Mouse (Mus musculus): ENCODE measurements around the gene Pcsk2. TPM values are rescaled to one million over a fixed set of nuclear protein-coding genes. Genes with fewer than 3 reads are reported as not detected.

The Pcsk2 gene
- total RNA-seq, 1 experiment: 0.27 TPM

DNA sequence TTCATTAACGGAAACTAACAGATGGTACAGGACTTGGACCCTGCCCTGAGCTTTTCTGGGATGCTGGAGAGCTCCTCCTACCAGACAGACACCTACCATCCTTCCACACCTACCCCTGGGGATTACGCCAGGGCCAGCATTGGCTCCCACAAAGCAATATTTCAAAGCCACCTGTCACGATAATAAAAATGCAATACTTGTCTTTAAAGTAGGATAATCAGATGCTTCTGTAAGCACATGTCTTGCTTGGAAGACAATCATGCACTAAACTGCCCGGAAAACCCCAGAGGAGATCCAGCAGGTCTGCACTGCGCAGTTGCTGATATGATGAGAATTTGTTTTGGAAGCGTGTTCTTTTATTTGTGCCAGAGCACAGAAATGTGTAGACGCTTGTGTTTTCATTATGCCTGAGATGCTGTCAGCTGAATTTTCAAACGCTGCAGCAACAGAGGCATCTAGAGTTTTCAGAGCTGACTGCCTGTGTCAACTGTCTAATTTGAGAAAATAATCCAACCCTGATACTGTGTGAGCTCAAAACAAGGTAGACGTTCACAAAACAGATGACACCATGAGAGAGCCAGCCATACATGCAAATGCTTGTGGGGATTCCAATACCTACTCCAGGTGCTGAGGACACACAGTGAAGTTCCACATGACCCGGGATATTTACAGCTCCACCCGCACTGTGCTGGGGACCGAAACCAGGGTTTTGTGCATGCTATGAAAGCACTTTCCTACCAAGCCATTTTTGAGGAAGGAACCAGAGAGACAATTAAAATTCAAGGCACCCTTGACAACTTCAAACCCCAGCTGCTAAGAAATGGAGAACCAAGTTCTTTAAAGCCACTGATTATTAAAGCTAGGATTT, 305.6 kb downstream of the Pcsk2 start:
- TF ChIP-seq ZNF384 (IDR thresholded peaks at IDR 0.05; ENCODE audit: low read depth, low read length) (no peak), MAFK (IDR thresholded peaks at IDR 0.05; ENCODE audit: insufficient read depth, low read depth, low read length) (no peak), CHD2 (IDR thresholded peaks at IDR 0.05; ENCODE audit: low read depth, low read length) (no peak), ZC3H11A (IDR thresholded peaks at IDR 0.05; ENCODE audit: borderline replicate concordance, low read depth, low read length) (no peak), HCFC1 (IDR thresholded peaks at IDR 0.05; ENCODE audit: borderline replicate concordance, insufficient read depth, low read length) (no peak)
- no peaks in the 10 kb centered on the region for H3K4me1 ChIP-seq (ENCODE audit: control insufficient read depth in 2 of 2, insufficient read depth in 2 of 2, low read length in 2 of 2, poor library complexity in 1 of 2)
- no peak overlapping the region for H3K27ac ChIP-seq (ENCODE audit: insufficient read depth, low read depth, low read length, poor library complexity, severe bottlenecking)
- no peaks in the 10 kb centered on the region for H3K9me3 ChIP-seq (ENCODE audit: control insufficient read depth, insufficient read depth, low read depth, low read length)
- H3K4me3 ChIP-seq (ENCODE audit: insufficient read depth in 1 of 2, low read depth in 1 of 2, low read length in 2 of 2, poor library complexity in 1 of 2, severe bottlenecking in 1 of 2): no peak overlapping the region
- in situ Hi-C loops (cut with MboI; ENCODE audit: low sequenced_read_pairs in 2 of 2, unreplicated experiment in 2 of 2): no loop called here
- no peaks in the 10 kb centered on the region for H3K36me3 ChIP-seq (ENCODE audit: control insufficient read depth, insufficient read depth, low read length, poor library complexity, severe bottlenecking)
- no peak for DNase-seq (ENCODE audit: low read depth, low spot score)
- no peak overlapping the region for H3K9ac ChIP-seq (ENCODE audit: insufficient read depth, low read depth, low read length, poor library complexity, severe bottlenecking)

DNA sequence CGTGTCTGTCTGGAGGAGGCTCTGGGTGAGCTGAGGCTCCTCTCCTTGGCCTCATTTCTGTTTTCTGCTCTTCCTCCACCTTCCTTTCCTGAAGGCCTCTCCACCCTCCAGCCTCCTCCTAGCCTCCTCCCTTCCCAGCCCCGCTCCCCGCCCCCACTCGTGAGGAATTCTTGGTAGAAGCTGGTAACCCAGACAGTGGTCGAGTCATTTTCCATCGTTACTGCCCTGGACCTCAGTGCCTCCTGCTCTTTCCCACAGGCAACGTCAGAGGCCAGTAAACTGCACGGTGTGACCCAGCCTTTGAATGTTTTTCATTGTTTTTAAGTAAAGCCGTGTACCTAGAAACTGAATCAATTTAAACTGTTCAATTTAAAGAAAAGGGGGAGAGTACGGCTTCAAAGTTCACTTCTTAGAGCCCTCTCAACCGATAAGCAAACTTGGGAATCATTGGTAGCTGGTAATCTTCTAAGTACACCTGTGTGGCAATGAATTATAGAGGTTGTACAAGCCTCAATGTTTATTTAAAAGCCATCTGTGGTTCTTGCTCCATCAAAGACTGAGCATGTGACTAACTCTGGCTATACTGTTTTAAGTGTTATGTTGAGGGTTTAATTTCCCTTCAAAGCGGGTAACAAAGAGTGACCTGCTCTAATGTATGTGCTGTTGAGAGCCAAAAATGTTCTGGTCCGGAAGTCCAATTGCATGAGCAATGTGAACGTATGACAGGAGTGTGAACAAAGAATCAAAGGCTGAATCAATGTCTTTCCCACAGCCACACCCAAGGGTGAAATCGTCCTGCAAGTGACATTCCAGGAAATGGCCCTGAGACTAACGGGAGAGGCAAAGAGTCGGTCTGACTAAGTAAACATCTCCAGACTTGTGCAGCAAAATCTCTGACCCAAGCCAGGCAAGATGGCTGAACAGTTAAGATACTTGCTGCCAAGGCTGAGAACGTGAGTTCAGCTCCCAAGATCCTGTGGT, 306.6 kb downstream of the Pcsk2 start:
- in situ Hi-C loops (cut with MboI; ENCODE audit: low sequenced_read_pairs in 2 of 2, unreplicated experiment in 2 of 2): no loop called here
- Histone ChIP-seq H3K9ac (ENCODE audit: insufficient read depth, low read depth, low read length, poor library complexity, severe bottlenecking) (no peak overlapping the region), H3K27ac (ENCODE audit: insufficient read depth, low read depth, low read length, poor library complexity, severe bottlenecking) (no peak overlapping the region), H3K4me3 (ENCODE audit: insufficient read depth in 1 of 2, low read depth in 1 of 2, low read length in 2 of 2, poor library complexity in 1 of 2, severe bottlenecking in 1 of 2) (no peak overlapping the region), H3K36me3 (ENCODE audit: control insufficient read depth, insufficient read depth, low read length, poor library complexity, severe bottlenecking) (no peaks in the 10 kb centered on the region), H3K9me3 (ENCODE audit: control insufficient read depth, insufficient read depth, low read depth, low read length) (no peaks in the 10 kb centered on the region), H3K4me1 (ENCODE audit: control insufficient read depth in 2 of 2, insufficient read depth in 2 of 2, low read length in 2 of 2, poor library complexity in 1 of 2) (no peaks in the 10 kb centered on the region)
- DNase-seq (ENCODE audit: low read depth, low spot score): no peak
- TF ChIP-seq CHD2 (IDR thresholded peaks at IDR 0.05; ENCODE audit: low read depth, low read length): no peak
- TF ChIP-seq HCFC1 (IDR thresholded peaks at IDR 0.05; ENCODE audit: borderline replicate concordance, insufficient read depth, low read length): no peak
- no peak for TF ChIP-seq MAFK (IDR thresholded peaks at IDR 0.05; ENCODE audit: insufficient read depth, low read depth, low read length)
- TF ChIP-seq ZC3H11A (IDR thresholded peaks at IDR 0.05; ENCODE audit: borderline replicate concordance, low read depth, low read length): no peak
- no peak for TF ChIP-seq ZNF384 (IDR thresholded peaks at IDR 0.05; ENCODE audit: low read depth, low read length)

DNA sequence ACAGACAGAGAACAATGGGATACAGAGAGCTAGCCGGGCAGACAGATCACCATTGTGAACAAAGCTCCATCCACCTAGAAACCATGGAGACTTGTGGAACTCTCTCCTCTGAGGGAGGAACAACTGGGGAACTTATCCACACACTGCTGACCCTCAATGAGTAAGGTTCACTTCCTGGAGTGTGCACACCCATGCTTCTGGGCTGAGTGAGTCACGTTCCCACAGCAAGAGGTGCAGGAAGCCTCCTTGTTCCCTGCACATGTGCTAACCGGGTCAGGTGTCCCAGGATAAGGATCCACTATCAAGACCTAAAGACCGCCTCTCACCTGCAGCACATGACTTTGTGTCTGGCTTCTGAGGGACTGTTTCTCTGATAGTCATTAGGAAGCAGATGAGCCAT, 307.5 kb downstream of the Pcsk2 start:
- no peaks in the 10 kb centered on the region for H3K9me3 ChIP-seq (ENCODE audit: control insufficient read depth, insufficient read depth, low read depth, low read length)
- H3K4me1 ChIP-seq (ENCODE audit: control insufficient read depth in 2 of 2, insufficient read depth in 2 of 2, low read length in 2 of 2, poor library complexity in 1 of 2): no peaks in the 10 kb centered on the region
- no peaks in the 10 kb centered on the region for H3K36me3 ChIP-seq (ENCODE audit: control insufficient read depth, insufficient read depth, low read length, poor library complexity, severe bottlenecking)
- in situ Hi-C loops (cut with MboI; ENCODE audit: low sequenced_read_pairs in 2 of 2, unreplicated experiment in 2 of 2): no loop called here
- no peak overlapping the region for H3K9ac ChIP-seq (ENCODE audit: insufficient read depth, low read depth, low read length, poor library complexity, severe bottlenecking)
- H3K4me3 ChIP-seq (ENCODE audit: insufficient read depth in 1 of 2, low read depth in 1 of 2, low read length in 2 of 2, poor library complexity in 1 of 2, severe bottlenecking in 1 of 2): no peak overlapping the region
- DNase-seq (ENCODE audit: low read depth, low spot score): no peak
- TF ChIP-seq HCFC1 (IDR thresholded peaks at IDR 0.05; ENCODE audit: borderline replicate concordance, insufficient read depth, low read length): no peak
- no peak for TF ChIP-seq CHD2 (IDR thresholded peaks at IDR 0.05; ENCODE audit: low read depth, low read length)
- no peak for TF ChIP-seq ZC3H11A (IDR thresholded peaks at IDR 0.05; ENCODE audit: borderline replicate concordance, low read depth, low read length)
- TF ChIP-seq MAFK (IDR thresholded peaks at IDR 0.05; ENCODE audit: insufficient read depth, low read depth, low read length): no peak
- TF ChIP-seq ZNF384 (IDR thresholded peaks at IDR 0.05; ENCODE audit: low read depth, low read length): no peak
- no peak overlapping the region for H3K27ac ChIP-seq (ENCODE audit: insufficient read depth, low read depth, low read length, poor library complexity, severe bottlenecking)

DNA sequence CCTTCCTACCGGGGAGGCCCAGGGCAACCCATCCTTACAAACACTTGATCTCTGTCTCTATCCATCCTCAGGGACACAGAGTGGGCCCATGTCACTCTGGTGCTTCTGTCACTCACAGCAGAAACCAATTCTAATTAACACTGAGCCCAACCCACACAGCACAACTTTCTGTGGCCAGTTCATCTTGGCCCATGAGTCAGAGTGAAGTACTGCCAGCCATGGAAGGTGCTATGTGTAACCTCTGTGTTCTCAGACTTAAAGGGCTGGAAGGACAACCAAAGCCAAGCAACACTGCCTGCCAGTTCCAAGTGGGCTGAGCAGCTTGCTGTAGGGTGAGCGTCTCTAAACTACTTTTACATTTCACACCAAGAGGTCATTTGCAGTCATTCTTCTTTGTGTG, 313.2 kb downstream of the Pcsk2 start:
- no peaks in the 10 kb centered on the region for H3K9me3 ChIP-seq (ENCODE audit: control insufficient read depth, insufficient read depth, low read depth, low read length)
- in situ Hi-C loops (cut with MboI; ENCODE audit: low sequenced_read_pairs in 2 of 2, unreplicated experiment in 2 of 2): no loop called here
- H3K27ac ChIP-seq (ENCODE audit: insufficient read depth, low read depth, low read length, poor library complexity, severe bottlenecking): no peak overlapping the region
- no peak for DNase-seq (ENCODE audit: low read depth, low spot score)
- H3K36me3 ChIP-seq (ENCODE audit: control insufficient read depth, insufficient read depth, low read length, poor library complexity, severe bottlenecking): no peaks in the 10 kb centered on the region
- H3K4me3 ChIP-seq (ENCODE audit: insufficient read depth in 1 of 2, low read depth in 1 of 2, low read length in 2 of 2, poor library complexity in 1 of 2, severe bottlenecking in 1 of 2): no peak overlapping the region
- TF ChIP-seq HCFC1 (IDR thresholded peaks at IDR 0.05; ENCODE audit: borderline replicate concordance, insufficient read depth, low read length) (no peak), CHD2 (IDR thresholded peaks at IDR 0.05; ENCODE audit: low read depth, low read length) (no peak), ZC3H11A (IDR thresholded peaks at IDR 0.05; ENCODE audit: borderline replicate concordance, low read depth, low read length) (no peak), MAFK (IDR thresholded peaks at IDR 0.05; ENCODE audit: insufficient read depth, low read depth, low read length) (no peak), ZNF384 (IDR thresholded peaks at IDR 0.05; ENCODE audit: low read depth, low read length) (no peak)
- H3K4me1 ChIP-seq (ENCODE audit: control insufficient read depth in 2 of 2, insufficient read depth in 2 of 2, low read length in 2 of 2, poor library complexity in 1 of 2): no peaks in the 10 kb centered on the region
- H3K9ac ChIP-seq (ENCODE audit: insufficient read depth, low read depth, low read length, poor library complexity, severe bottlenecking): no peak overlapping the region

All from ES-E14 (cell line).